Mouse (Mus musculus): ENCODE data around the gene Rps6kc1.

DNA sequence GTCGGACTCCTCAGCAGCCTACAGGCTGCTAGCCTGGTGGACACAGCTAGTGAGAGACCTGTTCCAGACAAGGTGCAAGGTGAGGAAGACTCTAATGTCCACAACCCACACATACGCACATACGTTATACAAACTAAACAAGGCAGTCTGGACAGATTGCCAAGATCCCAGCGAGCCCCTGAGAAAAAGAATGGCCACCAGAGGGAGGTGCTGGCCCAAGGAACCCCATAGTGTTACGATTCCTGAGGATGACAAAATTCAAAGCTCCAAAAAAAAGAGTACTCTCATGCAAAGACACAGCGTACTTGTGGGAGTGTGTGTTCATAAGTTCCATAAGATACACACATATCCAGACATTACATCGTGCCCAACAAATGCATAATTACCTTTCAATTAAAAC, 141.8 kb downstream of the Rps6kc1 start:
- TF ChIP-seq CTCF (IDR thresholded peaks at IDR 0.05; ENCODE audit: insufficient read depth, low read depth, low read length) = no peak
- no peak for TF ChIP-seq POLR2A (IDR thresholded peaks at IDR 0.05; ENCODE audit: insufficient read depth, low read depth, low read length)
